Mouse (Mus musculus): ENCODE measurements around the gene Col4a1. TPM values are rescaled to one million over a fixed set of nuclear protein-coding genes. Genes with fewer than 3 reads are reported as not detected.

Gene Col4a1
- polyA plus RNA-seq, 1 experiment from 2014 or later, result 136 TPM

DNA sequence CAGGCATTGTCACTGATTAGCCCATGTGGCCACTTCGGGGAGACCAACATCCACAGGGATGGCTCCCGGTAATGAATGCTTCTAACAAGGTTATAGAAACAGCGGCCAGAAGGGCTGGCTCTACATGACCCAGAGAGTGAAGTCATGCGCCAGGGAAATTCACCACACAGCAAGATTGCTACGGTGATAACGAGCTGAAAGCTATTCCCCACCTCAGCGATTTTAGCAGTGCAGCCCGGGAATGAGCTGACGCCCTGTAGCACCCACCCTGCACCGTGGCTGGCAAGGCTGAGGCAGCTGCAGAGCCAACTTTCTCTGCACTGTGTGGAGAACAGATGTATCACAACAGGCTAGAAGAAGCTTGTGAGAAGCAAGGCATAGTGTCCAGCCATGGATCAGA lies 30.5 kb downstream of the Col4a1 start:
- H3K4me3 ChIP-seq (ENCODE audit: low read length), result no peak overlapping the region
- H3K9me3 ChIP-seq (ENCODE audit: control insufficient read depth, low read length), result no peaks in the 10 kb centered on the region
- ATAC-seq, result no peak
- 76% methylated on average over 10 of the region's 10 CpGs for WGBS
- H3K27ac ChIP-seq (ENCODE audit: low read length), result no peak overlapping the region
- H3K9ac ChIP-seq (ENCODE audit: low read depth, low read length), result no peak overlapping the region
- no peaks in the 10 kb centered on the region for H3K27me3 ChIP-seq (replicated peaks; ENCODE audit: control insufficient read depth, insufficient read depth, low read length)
- H3K4me1 ChIP-seq (ENCODE audit: control insufficient read depth, insufficient read depth, low read length), result peaks cover 35% of the 10 kb centered on the region
- no peak overlapping the region for H3K4me2 ChIP-seq (ENCODE audit: low read depth, low read length)
- H3K36me3 ChIP-seq (ENCODE audit: control insufficient read depth, insufficient read depth, low read length), result no peaks in the 10 kb centered on the region

DNA sequence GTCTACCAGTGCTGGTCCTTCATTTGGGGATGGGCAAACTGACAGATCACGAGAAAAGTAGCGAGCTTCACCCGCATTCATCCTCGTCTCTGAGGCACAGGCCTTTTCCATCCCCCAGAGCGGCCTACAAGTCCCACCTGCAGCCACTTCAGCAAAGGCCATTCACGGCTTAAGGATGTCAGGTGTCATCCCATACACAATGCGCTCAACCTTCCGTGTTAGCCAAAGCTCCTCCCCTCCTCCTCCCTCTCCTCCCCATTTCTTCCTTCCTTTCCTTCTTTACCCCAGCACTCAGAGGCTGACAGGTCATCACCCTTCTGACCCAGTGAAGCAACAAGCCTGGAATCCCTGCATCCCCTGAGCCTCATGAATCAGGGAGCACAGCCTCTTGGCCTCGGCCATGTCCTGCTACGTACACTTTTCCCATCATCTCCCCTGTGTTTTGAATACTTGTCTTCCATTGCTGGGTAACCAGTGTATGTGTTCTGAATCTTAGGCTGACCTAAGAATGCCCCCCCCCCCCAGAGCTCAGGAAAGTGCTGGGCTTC lies 31.8 kb downstream of the Col4a1 start:
- Histone ChIP-seq H3K27ac (ENCODE audit: low read length) (no peak overlapping the region), H3K4me2 (ENCODE audit: low read depth, low read length) (no peak overlapping the region), H3K4me1 (ENCODE audit: control insufficient read depth, insufficient read depth, low read length) (peaks cover 39% of the 10 kb centered on the region), H3K4me3 (ENCODE audit: low read length) (no peak overlapping the region), H3K36me3 (ENCODE audit: control insufficient read depth, insufficient read depth, low read length) (no peaks in the 10 kb centered on the region), H3K9me3 (ENCODE audit: control insufficient read depth, low read length) (no peaks in the 10 kb centered on the region), H3K9ac (ENCODE audit: low read depth, low read length) (no peak overlapping the region), H3K27me3 (replicated peaks; ENCODE audit: control insufficient read depth, insufficient read depth, low read length) (no peaks in the 10 kb centered on the region)
- no peak for ATAC-seq
- WGBS, result 78% methylated on average over 10 of the region's 10 CpGs

DNA sequence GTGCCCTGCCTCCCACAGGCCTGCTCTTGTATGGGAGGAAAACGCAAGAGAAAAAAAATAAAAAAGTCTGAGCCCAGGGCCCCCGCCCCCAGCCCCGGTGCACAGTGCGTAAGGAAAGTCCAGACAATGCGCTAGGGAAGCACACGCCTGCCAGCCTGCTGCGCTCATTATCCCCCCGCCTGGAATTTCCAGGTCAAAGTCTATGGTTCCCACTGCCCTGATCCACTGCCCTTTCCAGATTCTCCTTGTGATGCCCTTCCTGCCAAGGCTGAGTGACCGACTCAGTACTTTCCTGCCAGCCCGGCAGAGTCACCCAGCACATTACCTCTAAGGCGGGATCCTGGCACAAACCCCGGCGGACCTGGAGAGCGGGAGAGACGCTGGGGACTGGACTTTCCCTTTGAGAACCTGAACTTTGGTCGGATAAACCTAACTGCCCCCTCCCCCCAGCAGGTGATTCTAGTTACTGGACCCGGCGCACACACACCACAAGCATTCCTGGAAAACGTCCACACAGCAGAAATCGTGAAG lies 33.3 kb downstream of the Col4a1 start:
- H3K4me1 ChIP-seq (ENCODE audit: control insufficient read depth, insufficient read depth, low read length), result peaks cover 43% of the 10 kb centered on the region
- H3K27me3 ChIP-seq (replicated peaks; ENCODE audit: control insufficient read depth, insufficient read depth, low read length), result no peaks in the 10 kb centered on the region
- no peaks in the 10 kb centered on the region for H3K9me3 ChIP-seq (ENCODE audit: control insufficient read depth, low read length)
- peak overlapping the region; percentile 47 for H3K27ac ChIP-seq (ENCODE audit: low read length)
- no peaks in the 10 kb centered on the region for H3K36me3 ChIP-seq (ENCODE audit: control insufficient read depth, insufficient read depth, low read length)
- H3K4me2 ChIP-seq (ENCODE audit: low read depth, low read length), result peak overlapping the region; percentile 37
- peak overlapping the region; percentile 15; the same call in 1 of the 2 replicates for H3K4me3 ChIP-seq (ENCODE audit: low read length)
- peak overlapping the region; percentile 31 for H3K9ac ChIP-seq (ENCODE audit: low read depth, low read length)
- 41% methylated on average over 20 of the region's 20 CpGs for WGBS
- peak; percentile 69 for ATAC-seq

DNA sequence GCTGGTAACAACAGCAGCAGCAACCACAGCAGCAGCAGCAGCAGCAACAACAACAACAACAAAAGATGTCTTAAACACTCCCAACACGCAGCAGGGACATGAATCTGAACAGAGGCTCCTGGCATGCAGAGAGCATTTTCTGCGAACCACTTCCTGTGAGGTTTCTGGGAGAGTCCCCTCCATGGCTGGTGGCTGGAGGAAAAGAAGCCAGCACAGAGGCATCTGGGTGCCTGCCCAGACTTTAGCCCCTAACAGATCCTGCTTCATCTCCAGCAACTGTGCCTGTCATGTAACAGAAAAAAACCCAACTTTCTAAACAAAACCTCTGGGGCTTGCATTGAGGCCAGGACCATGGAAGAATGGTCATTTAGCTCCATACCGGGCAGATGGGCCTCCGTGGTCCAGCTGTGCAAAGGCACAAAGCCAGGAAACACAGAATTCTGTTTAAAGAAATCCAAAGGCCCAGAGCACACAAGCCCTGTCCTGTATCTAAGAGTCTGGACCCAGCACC lies 34.5 kb downstream of the Col4a1 start:
- H3K4me1 ChIP-seq (ENCODE audit: control insufficient read depth, insufficient read depth, low read length), result peaks cover 39% of the 10 kb centered on the region
- H3K36me3 ChIP-seq (ENCODE audit: control insufficient read depth, insufficient read depth, low read length), result no peaks in the 10 kb centered on the region
- H3K9ac ChIP-seq (ENCODE audit: low read depth, low read length), result peak overlapping the region; percentile 46; the same call in 1 of the 2 replicates
- peak overlapping the region; percentile 91 for H3K27ac ChIP-seq (ENCODE audit: low read length)
- ATAC-seq, result peak; percentile 36
- WGBS, result 38% methylated on average over 4 of the region's 4 CpGs
- H3K9me3 ChIP-seq (ENCODE audit: control insufficient read depth, low read length), result no peaks in the 10 kb centered on the region
- no peak overlapping the region for H3K4me3 ChIP-seq (ENCODE audit: low read length)
- H3K27me3 ChIP-seq (replicated peaks; ENCODE audit: control insufficient read depth, insufficient read depth, low read length), result no peaks in the 10 kb centered on the region
- H3K4me2 ChIP-seq (ENCODE audit: low read depth, low read length), result 0 out of 2 replicates have a peak overlapping the region, but pooled peaks have one; percentile 17

DNA sequence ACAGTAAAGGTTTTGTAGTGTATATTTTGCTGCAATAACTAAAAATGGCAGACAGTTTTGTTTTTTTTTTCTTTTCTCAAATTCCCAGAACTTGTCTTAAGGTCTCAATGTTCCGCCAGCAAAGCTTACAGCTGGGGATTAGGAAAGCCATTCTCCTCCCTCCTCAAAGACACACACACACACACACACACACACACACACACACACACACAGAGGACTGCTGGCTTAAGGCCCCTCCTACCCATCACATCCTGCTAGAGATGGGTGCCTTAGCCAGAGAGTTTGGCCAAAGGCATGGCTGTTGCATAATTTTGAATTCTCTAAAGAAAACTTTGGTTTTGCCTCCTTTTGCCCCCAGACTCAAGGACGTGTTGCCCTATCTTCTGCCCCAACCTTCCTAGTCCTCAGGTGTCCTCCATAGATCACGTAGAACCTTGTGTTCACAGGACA lies 35.0 kb downstream of the Col4a1 start:
- peak overlapping the region; percentile 91 for H3K27ac ChIP-seq (ENCODE audit: low read length)
- WGBS, result 72% methylated on average over 3 of the region's 3 CpGs
- peaks cover 39% of the 10 kb centered on the region for H3K4me1 ChIP-seq (ENCODE audit: control insufficient read depth, insufficient read depth, low read length)
- no peak for ATAC-seq
- H3K4me3 ChIP-seq (ENCODE audit: low read length), result no peak overlapping the region
- no peaks in the 10 kb centered on the region for H3K36me3 ChIP-seq (ENCODE audit: control insufficient read depth, insufficient read depth, low read length)
- H3K27me3 ChIP-seq (replicated peaks; ENCODE audit: control insufficient read depth, insufficient read depth, low read length), result no peaks in the 10 kb centered on the region
- no peak overlapping the region for H3K9ac ChIP-seq (ENCODE audit: low read depth, low read length)
- no peak overlapping the region for H3K4me2 ChIP-seq (ENCODE audit: low read depth, low read length)
- H3K9me3 ChIP-seq (ENCODE audit: control insufficient read depth, low read length), result no peaks in the 10 kb centered on the region

DNA sequence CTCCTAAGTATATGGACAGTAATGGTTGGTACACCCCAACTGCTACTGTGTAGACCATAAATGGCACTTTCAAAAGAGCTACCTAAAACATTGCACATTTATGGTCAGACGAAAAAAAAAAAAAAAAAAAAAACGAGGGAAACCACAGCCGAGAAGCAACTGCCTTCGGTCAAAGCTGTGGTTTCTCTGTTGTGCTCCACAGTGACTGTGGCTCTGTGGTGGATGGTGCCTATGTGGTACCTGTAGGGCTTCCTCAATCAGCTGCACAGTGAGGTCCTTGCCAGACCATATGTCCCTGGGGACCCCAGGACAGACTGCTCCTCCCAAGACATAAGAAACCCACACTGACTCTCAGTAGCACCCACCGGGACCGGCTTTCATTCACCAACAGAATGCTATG lies 36.3 kb downstream of the Col4a1 start:
- Histone ChIP-seq H3K4me3 (ENCODE audit: low read length) (no peak overlapping the region), H3K4me2 (ENCODE audit: low read depth, low read length) (no peak overlapping the region), H3K27ac (ENCODE audit: low read length) (peak overlapping the region; percentile 36; the same call in 1 of the 2 replicates), H3K9me3 (ENCODE audit: control insufficient read depth, low read length) (no peaks in the 10 kb centered on the region), H3K36me3 (ENCODE audit: control insufficient read depth, insufficient read depth, low read length) (no peaks in the 10 kb centered on the region), H3K9ac (ENCODE audit: low read depth, low read length) (no peak overlapping the region), H3K27me3 (replicated peaks; ENCODE audit: control insufficient read depth, insufficient read depth, low read length) (no peaks in the 10 kb centered on the region), H3K4me1 (ENCODE audit: control insufficient read depth, insufficient read depth, low read length) (peaks cover 39% of the 10 kb centered on the region)
- no peak for ATAC-seq
- WGBS, result 63% methylated on average over 6 of the region's 6 CpGs

DNA sequence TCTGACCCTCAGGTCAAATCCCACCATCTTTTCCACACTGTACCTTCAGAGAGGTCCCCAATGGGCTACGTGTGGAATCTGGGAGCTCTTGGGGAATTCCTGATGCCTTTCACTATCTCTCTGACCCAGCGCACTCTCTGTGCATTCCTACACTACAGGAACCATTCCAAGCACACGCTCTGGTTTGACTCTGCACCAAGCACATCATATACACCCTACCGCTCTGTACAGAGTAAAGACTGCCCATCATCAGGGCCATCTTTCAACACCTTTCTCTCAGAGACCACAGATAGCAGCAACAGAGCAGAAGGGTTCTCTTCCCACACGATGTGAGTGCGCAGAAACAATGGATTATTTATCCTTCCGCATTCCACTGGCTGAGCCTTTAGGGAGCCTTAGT lies 38.2 kb downstream of the Col4a1 start:
- Histone ChIP-seq H3K36me3 (ENCODE audit: control insufficient read depth, insufficient read depth, low read length) (no peaks in the 10 kb centered on the region), H3K4me3 (ENCODE audit: low read length) (no peak overlapping the region), H3K9me3 (ENCODE audit: control insufficient read depth, low read length) (no peaks in the 10 kb centered on the region), H3K27me3 (replicated peaks; ENCODE audit: control insufficient read depth, insufficient read depth, low read length) (no peaks in the 10 kb centered on the region), H3K4me1 (ENCODE audit: control insufficient read depth, insufficient read depth, low read length) (peaks cover 31% of the 10 kb centered on the region), H3K27ac (ENCODE audit: low read length) (no peak overlapping the region), H3K9ac (ENCODE audit: low read depth, low read length) (no peak overlapping the region), H3K4me2 (ENCODE audit: low read depth, low read length) (no peak overlapping the region)
- ATAC-seq, result no peak
- 72% methylated on average over 7 of the region's 7 CpGs for WGBS

DNA sequence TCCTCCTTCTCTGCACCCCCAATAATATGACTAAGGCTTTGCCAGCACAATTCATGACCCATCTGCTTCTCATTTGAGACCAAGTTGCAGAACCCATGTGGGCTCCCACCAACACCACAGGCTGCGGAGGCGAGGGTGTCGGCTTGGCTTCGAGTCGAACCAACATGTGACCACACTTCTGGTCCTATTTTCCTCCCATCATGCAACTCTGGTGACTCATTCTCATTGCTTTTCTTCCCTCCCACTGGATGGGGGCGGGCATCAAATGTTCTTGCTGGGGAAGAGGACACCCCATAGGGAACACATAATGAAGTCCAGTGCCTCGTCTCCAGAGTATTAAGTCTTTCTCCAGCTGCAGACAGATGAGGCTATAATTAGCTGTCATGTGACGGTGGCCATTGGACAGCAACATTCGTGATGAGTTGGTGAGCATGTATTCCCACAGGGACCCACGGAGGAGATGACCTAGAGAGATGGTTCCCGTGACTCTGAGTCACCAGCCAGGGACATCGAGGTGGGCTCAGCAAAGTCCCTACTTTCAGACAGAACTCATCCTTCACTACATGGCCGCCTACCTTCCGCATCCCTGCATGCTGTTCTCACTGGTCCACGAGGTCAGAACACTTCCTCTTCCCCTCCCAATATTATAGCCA lies 39.0 kb downstream of the Col4a1 start:
- Histone ChIP-seq H3K36me3 (ENCODE audit: control insufficient read depth, insufficient read depth, low read length) (no peaks in the 10 kb centered on the region), H3K4me1 (ENCODE audit: control insufficient read depth, insufficient read depth, low read length) (peaks cover 26% of the 10 kb centered on the region), H3K4me3 (ENCODE audit: low read length) (no peak overlapping the region), H3K9me3 (ENCODE audit: control insufficient read depth, low read length) (no peaks in the 10 kb centered on the region), H3K27ac (ENCODE audit: low read length) (no peak overlapping the region), H3K27me3 (replicated peaks; ENCODE audit: control insufficient read depth, insufficient read depth, low read length) (no peaks in the 10 kb centered on the region), H3K4me2 (ENCODE audit: low read depth, low read length) (no peak overlapping the region), H3K9ac (ENCODE audit: low read depth, low read length) (no peak overlapping the region)
- no peak for ATAC-seq
- WGBS, result 88% methylated on average over 15 of the region's 15 CpGs

DNA sequence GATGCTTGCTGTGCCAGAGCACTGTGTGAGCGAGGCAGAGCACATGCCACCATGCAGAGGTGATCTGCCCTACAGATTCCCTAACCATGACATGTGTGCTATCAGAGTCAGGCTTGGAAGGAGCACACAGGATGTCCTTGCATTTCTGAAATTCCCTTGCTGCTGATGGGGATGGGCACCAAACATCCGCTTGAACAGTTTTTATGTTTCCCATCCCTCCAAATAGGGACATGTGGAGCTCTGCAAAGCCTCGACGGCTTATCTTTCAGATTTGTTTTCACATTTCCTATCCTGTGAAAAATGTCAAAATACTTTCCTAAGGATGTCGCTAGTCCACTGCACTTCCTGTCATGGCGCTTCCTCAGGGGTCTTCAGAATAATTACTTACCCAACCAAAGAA lies 40.4 kb downstream of the Col4a1 start:
- H3K27ac ChIP-seq (ENCODE audit: low read length), result no peak overlapping the region
- H3K36me3 ChIP-seq (ENCODE audit: control insufficient read depth, insufficient read depth, low read length), result no peaks in the 10 kb centered on the region
- H3K27me3 ChIP-seq (replicated peaks; ENCODE audit: control insufficient read depth, insufficient read depth, low read length), result no peaks in the 10 kb centered on the region
- no peak overlapping the region for H3K4me2 ChIP-seq (ENCODE audit: low read depth, low read length)
- no peaks in the 10 kb centered on the region for H3K9me3 ChIP-seq (ENCODE audit: control insufficient read depth, low read length)
- no peak overlapping the region for H3K9ac ChIP-seq (ENCODE audit: low read depth, low read length)
- no peak for ATAC-seq
- H3K4me1 ChIP-seq (ENCODE audit: control insufficient read depth, insufficient read depth, low read length), result peaks cover 22% of the 10 kb centered on the region
- 64% methylated on average over 6 of the region's 6 CpGs for WGBS
- H3K4me3 ChIP-seq (ENCODE audit: low read length), result no peak overlapping the region
